Mouse (Mus musculus) heart, postnatal 0 days (tissue): ENCODE results near the gene Stk26.

Source experiments
- CTCF ChIP-seq: IDR thresholded peaks from 2 replicates; pipeline ENCODE4 v1.5.1; 2016; ENCODE audit warnings: antibody characterized with exemption, control low read depth, low read depth
- EP300 ChIP-seq: IDR thresholded peaks from 2 replicates; pipeline ENCODE4 v1.6.1; 2016; ENCODE audit warnings: antibody characterized with exemption, low read depth

GRCm38 (mm10) chrX:50917389-50917788 lies 76.5 kb downstream of the Stk26 start:
- TF ChIP-seq EP300 (no peak), CTCF (no peak)
